Mouse (Mus musculus) right cerebral cortex, postnatal 10 days (tissue): Measurements from ENCODE around the gene Cdca8.

Source experiments
- DNase-seq, 2 experiments: peaks; one replicate each; pipeline ENCODE4 v3.0.0; 2021; ENCODE audit warnings: low spot score in 2 of 2

Cdca8 gene

DNA sequence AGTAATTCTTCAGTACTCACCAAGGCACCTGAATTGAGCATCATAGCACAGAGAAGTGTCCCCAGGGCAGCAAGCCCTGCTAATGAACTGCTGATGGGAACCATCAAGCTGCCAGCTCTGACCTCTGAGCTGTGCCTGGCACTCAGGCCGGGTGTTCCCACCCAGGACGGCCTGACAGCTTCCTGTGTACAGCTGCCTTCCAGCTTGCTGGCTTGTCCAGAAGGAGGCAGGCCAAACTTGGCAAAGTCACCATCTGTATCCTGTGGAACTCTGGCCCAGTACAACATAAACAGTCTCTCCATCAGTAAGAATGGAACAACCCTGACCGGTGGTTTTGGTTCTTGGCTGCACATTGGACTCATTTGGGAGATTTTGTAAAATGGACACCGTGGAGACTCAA lies 14.4 kb upstream of the Cdca8 start:
- DNase-seq = no peak

DNA sequence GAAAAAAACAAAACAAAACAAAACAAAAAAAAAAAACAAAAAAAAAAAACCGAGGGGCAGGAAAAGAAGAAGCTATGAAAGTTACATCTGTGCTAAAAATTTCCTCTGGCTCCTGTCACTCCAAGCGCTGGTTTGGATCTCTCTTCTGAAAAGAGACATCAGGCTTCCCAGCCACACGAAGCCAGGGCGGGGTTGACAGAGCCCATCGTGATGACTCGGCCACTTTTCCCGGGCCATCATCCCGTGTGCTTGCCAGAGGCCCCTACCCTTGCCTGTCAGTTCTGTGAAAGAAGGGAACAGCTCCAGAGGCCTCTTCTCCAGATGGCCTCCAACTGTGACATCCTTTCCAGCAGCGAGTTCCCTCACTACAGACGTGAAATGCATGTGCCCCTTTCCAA lies 11.9 kb upstream of the Cdca8 start:
- DNase-seq = no peak

DNA sequence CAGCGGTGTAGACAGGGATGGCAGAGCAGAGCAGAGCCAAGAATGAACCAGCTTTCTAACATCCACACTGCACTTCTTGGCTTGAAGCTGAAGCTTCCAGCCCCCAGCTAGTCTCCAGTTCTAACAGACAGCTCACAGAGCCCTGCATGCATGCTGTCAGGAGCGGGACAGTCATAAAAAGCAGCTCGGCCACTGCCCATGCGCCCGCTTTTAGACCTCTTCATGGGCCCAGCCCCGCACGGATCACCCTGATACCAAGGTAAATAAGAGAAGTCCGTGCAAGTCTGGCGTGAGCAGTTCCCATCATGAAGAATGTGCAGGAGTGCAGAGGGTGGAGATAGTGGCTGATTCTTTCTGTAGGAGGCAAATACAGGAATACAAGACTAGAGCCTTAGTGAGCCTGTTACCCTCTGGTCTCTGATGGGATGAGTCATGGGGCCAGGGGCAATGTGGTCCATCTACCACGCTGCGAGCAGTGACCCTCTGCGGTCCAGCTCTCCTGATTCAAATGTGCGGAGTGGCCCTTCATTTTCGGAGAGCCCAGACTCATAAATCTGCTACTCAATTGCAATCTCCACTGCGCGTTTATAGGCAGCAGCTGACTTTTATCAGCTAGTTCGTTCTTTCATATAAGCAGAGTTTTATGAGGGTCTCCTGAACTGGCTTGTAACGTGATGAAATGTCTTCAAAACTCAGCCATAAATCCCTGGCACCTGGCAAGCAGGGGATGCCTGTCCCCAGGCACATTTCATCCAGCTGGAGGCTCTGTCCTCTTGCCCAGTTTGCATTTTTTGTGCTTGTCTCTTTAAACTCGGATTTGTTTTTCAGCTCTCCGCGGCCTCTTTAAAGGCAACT lies 11.3 kb upstream of the Cdca8 start:
- no peak for DNase-seq

DNA sequence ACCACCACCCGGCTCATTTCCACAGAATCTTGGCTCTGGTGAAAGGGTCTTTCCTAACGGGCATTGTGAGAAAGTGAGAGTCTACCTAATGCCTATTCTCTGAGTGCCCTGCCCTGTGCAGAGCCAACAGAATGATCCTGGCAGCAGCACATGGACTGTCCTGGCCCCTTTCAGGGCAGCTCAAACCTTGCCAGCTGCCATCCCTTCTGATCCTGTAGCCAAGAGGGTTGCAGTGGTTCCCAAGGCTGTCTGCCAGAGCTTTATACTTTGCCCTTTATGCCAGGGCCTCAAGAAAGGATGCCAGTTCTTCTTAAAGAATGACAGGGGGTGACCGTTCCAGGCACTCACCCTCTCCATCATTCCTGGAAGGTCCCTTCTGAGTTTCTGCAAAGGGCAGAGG lies 10.4 kb upstream of the Cdca8 start:
- peak in 1 of 2 experiments; percentile 42 for DNase-seq

DNA sequence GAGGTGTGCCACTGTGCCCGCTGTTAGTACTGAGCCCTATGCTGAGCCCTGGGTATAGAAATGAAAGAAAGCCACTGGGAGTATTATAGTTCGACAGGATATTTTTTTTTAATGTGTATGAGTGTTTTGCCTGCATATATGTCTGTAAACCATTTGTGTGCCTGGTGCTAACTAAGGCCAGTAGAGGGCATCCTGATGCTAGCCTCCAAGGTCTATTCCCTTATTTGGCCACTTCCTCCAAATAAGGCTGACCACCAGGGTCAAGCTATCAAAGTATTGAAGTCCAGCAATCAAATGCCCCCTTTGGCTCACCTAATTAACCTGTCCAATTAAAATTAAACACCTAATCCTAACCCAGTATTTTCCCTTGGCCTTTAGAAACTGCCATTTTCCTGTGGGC lies 5.8 kb upstream of the Cdca8 start:
- no peak for DNase-seq

DNA sequence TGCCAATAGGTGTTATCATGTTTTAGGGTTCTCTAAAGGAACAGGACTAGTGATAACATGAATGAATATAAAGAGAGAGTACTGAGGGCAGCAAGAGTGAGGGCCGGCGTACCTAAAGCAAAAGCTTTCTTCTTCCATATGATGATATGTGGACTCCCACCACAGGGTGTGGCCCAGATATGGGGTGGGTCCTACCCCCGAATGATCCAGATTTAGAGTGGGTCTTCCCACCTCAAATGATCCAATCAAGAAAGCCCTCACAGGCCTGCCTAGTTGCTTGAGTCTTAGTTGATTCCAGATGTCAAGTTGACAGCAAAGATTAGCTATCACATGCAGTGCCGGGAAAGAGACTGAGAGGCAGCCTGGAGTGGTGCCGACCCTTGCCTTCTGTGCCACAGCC lies 4.7 kb upstream of the Cdca8 start:
- DNase-seq = no peak

DNA sequence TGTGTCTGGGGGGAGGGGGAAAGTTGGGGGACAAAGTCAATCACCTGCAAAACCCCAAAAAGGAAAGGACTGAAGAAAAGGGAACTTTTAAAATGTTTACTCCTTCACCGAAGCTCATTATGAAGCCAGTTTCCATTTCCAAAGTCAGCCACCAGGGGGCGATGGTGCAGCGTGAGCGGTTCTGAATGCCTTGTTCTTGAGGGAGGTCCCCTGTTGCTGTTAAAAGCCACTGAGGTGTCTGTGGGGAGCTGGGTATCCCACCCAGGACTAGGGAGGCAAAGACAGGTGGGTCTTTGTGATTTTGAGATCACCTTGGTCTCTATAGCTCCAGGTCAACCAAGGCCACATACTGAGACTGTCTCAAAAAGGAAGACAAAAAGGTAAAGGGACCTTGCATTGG lies 3.9 kb upstream of the Cdca8 start:
- DNase-seq = peak; percentile 75 to 89

DNA sequence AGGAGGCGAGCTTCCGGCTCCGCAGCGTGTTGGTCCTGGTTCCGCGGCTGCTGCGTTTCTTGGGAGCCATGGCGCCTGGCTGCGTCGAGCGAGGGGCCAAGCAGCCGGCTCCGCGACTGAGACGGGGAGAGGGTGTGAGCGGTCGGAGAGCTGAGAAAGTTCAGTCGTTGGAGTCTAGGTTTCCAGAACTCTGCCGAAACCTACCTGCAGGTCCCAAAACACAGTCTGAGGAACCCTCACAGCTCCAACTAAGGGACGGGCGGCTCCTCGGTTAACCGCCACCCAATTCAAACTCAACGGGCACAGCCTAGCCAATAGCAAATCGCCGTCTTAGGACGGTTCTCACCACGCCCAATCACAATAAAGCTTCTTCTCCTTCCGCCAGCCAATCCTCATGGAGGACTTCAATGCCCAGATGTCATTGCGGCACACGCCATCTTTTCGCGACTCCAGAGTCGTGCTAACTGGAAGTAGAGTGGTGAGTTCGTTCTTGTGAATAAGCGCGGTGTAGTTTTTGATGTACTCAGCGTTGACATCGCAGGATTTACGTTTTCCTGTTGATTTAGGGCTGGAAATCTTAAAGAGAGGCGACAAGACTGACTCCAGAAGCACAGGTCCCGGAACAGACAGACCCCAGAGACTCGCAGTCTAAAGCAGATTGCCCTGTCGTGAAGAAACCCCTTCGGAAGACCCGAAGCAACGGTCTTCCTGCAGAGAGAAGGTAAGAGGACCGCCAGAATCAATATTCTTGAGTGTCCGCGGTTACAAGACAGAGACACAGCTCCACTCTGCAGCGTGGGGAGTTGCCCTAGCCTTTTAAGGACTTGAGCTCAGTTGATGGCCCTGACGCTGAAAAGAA lies 2.3 kb downstream of the Cdca8 start, which contains the start of gene 9930104L06Rik:
Gene 9930104L06Rik (plus strand): TSS at position 436 of the 859 bp plus-strand sequence.
- peak; percentile 98 to 99 for DNase-seq

DNA sequence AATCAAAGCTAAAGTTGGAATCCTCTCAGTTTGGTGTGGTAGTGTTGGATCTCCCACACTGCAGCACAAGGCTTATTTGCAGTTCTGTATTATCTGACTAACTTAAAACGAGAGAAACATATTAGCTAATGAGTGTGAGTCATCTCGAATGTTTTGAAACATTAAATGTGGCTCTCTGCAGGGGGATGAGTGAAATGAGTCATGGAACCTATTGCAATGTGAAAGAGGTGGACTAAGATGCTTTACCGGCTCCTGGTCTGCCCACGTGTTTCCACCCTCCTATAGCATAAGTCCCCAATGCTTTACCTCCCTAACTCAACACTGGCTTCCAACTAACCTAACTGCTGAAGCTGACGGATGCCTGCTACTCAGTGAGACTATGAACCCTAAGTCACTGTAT lies 11.0 kb downstream of the Cdca8 start:
- no peak for DNase-seq

DNA sequence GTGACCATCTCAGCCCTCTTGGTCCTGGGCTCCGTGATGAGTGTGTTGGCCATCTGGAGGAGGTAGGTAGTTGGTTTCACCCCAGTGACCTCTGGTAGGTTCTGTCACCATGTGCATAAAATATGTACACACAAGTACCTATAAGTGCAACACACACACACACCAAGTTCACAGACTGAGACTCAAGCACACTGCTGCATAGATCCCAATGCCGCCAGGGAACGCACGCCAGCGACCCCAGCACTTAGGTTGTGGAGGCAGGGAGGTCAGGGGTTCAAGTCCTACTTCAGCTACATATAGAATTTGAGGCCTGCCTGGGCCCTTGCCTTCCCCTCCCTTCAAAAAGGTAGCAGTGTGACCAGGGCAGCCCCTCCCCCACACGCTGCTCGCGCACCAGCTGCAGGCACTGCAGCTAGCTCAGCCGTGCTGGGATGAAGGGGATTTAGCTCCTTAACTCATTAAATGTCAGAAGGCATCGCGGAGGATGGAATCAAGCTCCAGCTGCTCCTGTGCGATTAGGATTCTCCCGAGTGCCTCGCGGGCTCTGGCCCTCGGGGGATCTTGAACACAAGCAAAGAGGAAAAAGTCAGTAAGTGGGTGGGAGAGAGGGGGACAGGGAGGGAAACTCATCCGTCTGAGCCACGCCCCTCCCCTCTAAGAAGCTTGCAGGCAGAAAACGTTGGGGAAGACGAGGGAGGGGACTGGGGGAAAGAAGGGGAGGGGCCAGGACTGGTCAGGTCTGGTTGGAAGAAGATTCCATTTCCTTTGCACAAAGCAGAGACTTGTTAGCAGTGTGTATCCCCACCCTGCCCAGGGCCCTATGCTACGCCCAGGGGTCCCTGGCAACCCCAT lies 32.9 kb downstream of the Cdca8 start:
- peak; percentile 57 to 70 for DNase-seq

DNA sequence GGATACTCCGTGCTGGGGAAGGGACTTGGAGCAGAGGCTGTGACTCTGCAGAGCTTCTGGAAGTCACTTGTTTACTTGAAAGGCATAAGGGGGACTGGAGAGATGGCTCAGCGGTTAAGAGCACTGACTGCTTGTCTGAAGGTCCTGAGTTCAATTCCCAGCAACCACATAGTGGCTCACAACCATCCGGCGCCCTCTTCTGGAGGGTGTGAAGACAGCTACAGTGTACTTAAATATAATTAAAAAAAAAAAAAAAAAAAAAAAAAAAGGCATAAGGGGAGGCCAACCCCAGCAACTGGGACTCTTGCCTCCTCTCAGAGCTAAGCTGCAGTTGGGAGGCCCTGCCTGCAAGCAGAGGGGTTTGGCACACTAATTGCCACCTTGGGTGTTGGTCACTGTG lies 33.7 kb downstream of the Cdca8 start:
- DNase-seq = no peak

DNA sequence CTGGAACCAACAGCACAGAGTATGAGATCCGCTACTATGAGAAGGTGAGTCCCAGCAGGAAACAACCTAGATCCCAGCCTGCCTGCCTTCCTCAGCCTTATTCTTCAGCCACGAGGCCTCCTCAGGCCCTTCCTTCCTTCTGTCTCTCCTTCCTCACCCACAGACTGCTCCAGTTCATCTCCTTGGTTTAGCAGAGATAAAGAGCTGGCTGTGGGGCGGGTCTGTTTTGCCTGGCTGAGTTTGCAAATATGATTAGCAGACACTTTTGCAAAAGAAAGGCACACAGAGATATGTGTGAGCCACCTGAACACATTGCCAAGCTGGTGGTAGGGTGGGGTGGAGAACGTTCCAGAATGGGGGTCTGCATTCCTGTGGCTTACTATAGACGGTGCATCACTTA lies 39.2 kb downstream of the Cdca8 start:
- peak in 1 of 2 experiments; percentile 19 for DNase-seq

DNA sequence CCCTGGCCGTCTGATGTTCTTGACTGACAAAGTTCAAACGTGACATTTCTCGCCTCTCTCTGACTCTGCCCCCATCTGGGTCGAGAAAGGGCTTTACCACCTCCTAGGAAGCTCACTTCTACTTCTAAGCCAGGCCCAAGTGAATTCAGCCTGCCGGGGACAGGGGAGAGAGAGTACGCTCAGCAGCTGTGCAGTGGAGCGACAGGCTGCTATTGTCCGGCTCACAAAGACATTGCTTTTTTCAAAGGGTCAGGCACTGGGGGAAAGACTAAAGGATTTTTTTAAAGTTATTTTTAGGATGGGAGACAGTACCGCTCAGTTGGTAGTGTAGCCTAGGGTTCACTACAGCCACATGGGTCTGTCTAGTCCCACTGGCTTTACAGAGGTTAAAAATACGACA lies 40.7 kb downstream of the Cdca8 start:
- no peak for DNase-seq

DNA sequence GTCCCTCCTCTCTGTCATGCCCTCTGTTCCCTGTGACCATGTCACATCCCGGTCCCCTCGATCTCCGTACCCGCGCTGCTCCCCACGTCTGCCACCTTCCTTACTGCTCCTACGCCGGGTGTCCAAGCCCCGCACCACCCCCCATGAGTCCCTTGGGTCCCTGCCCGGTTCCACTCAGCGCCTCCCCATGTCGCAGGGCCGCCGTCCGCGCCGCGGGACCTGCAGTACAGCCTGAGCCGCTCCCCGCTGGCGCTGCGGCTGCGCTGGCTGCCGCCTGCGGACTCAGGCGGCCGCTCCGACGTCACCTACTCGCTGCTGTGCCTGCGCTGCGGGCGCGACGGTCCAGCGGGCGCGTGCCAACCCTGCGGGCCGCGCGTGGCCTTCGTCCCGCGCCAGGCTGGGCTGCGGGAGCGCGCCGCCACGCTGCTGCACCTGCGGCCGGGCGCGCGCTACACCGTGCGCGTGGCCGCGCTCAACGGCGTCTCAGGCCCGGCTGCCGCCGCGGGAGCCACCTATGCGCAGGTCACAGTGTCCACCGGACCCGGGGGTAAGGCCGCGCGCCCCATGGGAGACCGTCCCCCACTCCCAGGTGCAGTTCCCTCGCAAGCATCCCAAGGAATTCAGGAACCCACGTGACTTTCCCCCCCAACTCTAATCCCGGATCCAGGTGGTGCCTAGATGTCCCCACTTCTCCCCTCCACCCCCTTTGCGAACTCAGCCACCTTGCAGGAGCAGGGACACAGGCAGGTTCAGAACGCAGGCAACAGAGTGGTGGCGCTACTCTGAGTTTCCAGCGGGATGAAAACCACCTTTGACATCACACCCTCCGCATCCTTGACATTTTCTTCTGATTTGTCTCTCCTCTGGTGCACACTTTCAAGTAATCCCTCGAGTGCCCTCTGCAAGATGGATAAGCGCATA lies 44.3 kb downstream of the Cdca8 start:
- peak; percentile 70 to 75 for DNase-seq

DNA sequence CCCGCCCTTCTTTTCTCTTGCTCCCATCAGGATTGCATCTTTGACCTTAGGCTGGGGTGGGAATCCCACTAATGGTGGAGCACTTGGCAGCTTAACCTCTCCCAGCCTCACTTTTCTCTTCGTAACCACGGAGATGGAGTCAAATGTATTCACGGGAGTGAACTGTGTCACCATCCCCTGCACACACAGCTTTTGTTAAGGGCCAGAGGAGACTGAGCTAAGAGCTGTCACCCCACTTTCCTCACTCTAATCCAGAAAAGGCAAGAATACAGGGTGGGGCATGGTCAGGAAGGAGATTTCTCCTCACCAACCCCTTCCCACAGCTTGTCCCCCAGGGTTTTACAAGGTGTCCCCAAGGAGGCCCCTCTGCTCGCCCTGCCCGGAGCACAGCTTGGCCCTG lies 45.3 kb downstream of the Cdca8 start:
- DNase-seq = peak in 1 of 2 experiments; percentile 21

DNA sequence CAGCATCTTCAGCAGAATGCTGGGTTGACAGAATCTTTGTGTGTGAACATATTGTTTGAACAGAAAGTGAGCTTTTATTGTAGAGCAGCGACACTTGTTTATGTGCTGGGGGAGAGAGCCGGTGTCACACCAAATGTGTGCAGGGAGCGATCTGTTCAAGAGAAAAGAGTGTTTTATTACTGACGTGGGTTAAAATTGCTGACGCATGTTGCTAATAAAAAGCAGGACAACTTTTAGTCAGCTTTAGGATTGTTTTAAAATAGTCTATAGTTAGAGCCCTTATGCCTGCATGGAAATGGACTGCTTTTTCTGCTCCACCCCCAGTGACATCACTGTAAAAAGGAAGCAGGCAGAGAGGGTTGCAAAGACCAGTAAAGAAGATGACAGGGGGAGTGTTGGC lies 48.3 kb downstream of the Cdca8 start:
- DNase-seq = no peak

DNA sequence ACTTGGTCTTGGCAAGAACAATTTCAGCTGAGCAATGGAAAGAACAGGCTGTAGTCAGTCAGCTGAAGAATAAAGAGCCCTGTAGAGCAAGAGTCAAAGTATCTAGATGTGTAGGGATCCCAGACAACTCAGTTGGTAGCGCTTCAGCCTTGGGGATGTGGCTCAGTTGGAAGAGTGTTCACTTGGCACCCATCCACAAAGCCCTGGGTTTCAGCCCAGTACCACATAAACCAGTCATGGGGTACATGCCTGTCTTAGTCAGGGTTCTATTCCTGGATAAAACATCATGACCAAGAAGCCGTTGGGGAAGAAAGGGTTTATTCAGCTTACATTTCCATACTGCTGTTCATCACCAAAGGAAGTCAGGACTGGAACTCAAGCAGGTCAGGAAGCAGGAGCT lies 49.2 kb downstream of the Cdca8 start:
- DNase-seq = peak in 1 of 2 experiments; percentile 30

DNA sequence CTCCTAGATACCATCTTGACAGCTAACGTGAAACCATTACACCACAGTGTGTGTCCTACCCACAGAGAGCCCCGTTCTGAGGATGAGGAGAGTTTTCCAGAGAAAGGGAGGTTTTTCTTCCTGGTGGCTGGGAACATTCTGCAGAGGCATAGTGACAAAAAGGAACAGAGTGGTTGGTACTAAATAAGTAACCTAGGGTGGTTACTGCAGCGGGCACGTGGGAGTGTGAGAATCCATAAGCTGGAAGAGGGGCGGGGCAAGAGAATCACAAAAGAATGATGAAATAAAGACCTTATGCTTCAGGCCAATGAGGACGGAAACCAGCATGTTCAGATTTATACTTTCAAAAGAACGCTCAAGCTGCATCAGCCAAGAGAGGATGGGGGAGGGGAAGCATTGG lies 50.4 kb downstream of the Cdca8 start:
- DNase-seq = peak in 1 of 2 experiments; percentile 22

DNA sequence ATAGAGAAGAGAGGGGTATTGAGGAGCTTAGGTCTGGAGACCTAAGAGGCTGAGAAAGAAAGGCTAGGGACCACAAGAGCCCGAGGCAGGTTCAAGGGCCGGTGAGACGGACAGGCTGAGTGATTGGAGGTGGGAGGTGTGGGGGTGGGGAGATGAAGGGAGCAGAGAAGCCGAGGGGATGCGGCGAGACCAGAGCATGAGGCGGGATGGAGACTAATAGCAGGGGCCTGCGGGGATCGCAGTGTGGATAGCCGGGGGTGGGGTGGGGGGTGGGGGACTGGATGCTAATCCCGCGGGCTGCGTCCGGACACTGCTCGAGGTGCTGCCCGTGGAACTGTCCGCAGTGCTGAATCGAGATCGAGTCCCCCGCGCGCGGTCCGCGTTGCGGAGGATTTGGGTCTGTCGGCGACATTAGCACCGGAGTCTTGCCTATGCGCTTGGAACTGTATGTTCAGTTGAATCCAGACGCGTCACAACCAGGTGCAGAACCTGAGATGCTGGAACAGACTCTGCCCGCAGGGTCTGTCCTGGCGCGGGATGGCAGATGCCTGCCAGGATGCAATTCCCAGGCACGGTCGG lies 56.9 kb downstream of the Cdca8 start:
- peak in 1 of 2 experiments; percentile 47 for DNase-seq

DNA sequence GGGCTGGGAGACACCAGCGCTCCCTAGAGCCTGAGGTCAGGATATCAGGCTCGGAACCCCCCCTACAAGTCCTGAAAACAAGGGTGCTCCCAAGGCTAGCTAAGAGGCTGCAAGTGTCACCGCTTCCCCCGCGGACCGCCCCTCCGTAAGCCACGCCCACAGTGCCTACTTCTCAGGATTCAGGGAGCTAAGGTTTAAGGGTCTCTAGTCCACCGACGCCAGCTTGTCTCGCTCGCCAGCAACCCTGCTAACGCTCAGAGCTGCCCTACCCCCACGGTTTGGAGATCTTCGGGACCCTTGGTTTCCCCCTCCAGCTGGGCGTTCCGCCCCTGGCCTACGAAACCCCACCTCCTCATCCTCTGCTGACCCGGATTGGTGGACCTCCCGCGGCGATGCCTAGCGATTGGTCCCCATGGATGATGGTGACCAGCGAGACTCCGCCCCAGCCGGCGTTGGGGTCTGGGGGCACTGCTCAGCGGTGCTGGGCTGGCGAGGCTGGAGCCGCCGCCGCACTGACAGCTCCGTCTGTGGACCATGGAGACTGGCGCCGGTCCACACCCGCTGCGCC lies 57.7 kb downstream of the Cdca8 start:
- DNase-seq = peak; percentile 93 to 95
